Mouse (Mus musculus) stomach, postnatal 0 days (tissue): ENCODE measurements around the gene Fcho2. TPM values are rescaled to one million over a fixed set of nuclear protein-coding genes. Genes with fewer than 3 reads are reported as not detected.

ENCODE experiments used
- ATAC-seq: fragments of 200-750 bp; cut with Nextera tagmentation; 2 replicates; pipeline ENCODE4 v1.8.0; 2017; ENCODE audit not compliant: low FRiP score, low TSS enrichment
- DNase-seq: peaks from one replicate; pipeline ENCODE4 v3.0.0-alpha.2; 2016; ENCODE audit warnings: low spot score
- H3K27ac ChIP-seq: fragments of 300-500 bp; sonication (generic); replicated peaks from 2 replicates; pipeline ENCODE4 v1.5.1; 2014; ENCODE audit warnings: mild to moderate bottlenecking, control low read depth
- H3K27me3 ChIP-seq: fragments of 300-500 bp; sonication (generic); 2 replicates; pipeline ENCODE4 v1.6.1; 2014; ENCODE audit warnings: low read length; ENCODE audit not compliant: control insufficient read depth, insufficient read depth
- H3K36me3 ChIP-seq: fragments of 300-500 bp; sonication (generic); 2 replicates; pipeline ENCODE4 v1.6.1; 2014; ENCODE audit warnings: low read length, mixed read lengths; ENCODE audit not compliant: control insufficient read depth, insufficient read depth
- H3K4me1 ChIP-seq: fragments of 300-500 bp; sonication (generic); replicated peaks from 2 replicates; pipeline ENCODE4 v1.6.1; 2014; ENCODE audit warnings: antibody characterized with exemption; ENCODE audit not compliant: control insufficient read depth, insufficient read depth
- H3K4me2 ChIP-seq: fragments of 300-500 bp; sonication (generic); replicated peaks from 2 replicates; pipeline ENCODE4 v1.6.1; 2014; ENCODE audit warnings: low read depth, mild to moderate bottlenecking, control low read depth, moderate library complexity
- H3K4me3 ChIP-seq: fragments of 300-500 bp; sonication (generic); 2 replicates; pipeline ENCODE4 v1.5.1; 2014; ENCODE audit warnings: low read depth, low read length, control low read depth
- H3K9ac ChIP-seq: fragments of 300-500 bp; sonication (generic); 2 replicates; pipeline ENCODE4 v1.6.1; 2014; ENCODE audit warnings: mild to moderate bottlenecking, low read length, control low read depth, mixed read lengths
- H3K9me3 ChIP-seq: fragments of 300-500 bp; sonication (generic); 2 replicates; pipeline ENCODE4 v1.6.1; 2016; ENCODE audit warnings: low read length; ENCODE audit not compliant: control insufficient read depth
- CTCF ChIP-seq: IDR thresholded peaks from 2 replicates; pipeline ENCODE4 v1.5.1; 2016; ENCODE audit warnings: antibody characterized with exemption, low read depth, mild to moderate bottlenecking, moderate library complexity
- EP300 ChIP-seq: optimal IDR thresholded peaks from 2 replicates; pipeline ENCODE3; 2016; ENCODE audit warnings: antibody characterized with exemption
- WGBS: fragments of 180-500 bp; shearing (Covaris S2); extraction: QIAGEN DNeasy Blood & Tissue Kit; methylation state at CpG from one replicate; pipeline ENCODE4 v1.1.7; 2014; 5-methylcytosine and 5-hydroxymethylcytosine counted together
- polyA plus RNA-seq: library from polyadenylated mRNA; unstranded; fragments of >200 nt; fragmentation: Nextera tagmentation; extraction: Ambion mirVana; gene quantifications from 2 replicates; pipeline ENCODE4 v1.2.1, GENCODE M21; 2015

Fcho2 gene
- polyA plus RNA-seq, 1 experiment from 2014 or later: 21.9 TPM

DNA sequence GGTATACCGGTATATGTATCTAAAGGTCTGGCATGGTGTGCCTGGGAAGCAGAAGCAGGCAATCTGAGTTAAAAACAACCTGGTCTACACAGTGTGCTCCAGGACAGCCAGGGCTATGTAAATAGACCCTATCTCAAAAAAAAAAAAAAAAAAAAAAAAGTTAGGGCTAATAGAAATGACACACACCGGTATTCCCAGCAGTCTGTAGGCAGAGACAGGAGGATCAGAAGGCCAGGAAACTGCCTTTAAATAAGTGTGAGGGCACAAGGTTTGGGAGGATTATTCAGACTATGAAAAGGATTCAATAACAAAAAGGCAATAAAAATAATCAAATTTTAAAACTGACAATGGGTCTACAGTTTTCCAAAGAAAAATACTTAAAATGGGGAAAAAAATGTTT lies 2.1 kb downstream of the Fcho2 start:
- Histone ChIP-seq H3K9ac (no peak overlapping the region), H3K4me1 (no peaks in the 10 kb centered on the region), H3K36me3 (no peaks in the 10 kb centered on the region), H3K4me2 (peak overlapping the region; percentile 56; the same call in 1 of the 2 replicates), H3K27ac (no peak overlapping the region), H3K27me3 (no peaks in the 10 kb centered on the region), H3K9me3 (no peaks in the 10 kb centered on the region), H3K4me3 (no peak overlapping the region; the same call in 1 of the 2 replicates)
- 49% methylated on average over 2 of the region's 2 CpGs for WGBS
- DNase-seq: no peak
- no peak for ATAC-seq
- TF ChIP-seq EP300 (no peak), CTCF (no peak)

DNA sequence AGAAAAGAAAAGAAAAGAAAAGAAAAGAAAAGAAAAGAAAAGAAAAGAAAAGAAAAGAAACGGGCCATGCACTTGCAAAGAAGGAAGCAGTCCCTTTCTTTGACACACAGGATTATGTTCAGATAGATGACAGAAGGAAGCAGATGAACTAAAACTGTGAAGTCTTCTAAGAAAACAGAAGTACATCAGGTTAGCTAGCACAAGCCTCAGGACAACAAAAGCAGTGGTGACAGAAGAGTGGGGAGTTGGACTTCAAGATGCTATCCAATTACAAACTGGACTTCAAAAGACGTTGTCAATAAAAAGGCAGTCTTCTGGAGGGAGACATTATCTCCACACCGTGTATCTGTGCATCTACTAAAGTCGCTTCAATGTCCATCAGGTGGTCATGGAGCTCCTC lies 3.0 kb downstream of the Fcho2 start:
- Histone ChIP-seq H3K4me1 (no peaks in the 10 kb centered on the region), H3K9me3 (no peaks in the 10 kb centered on the region), H3K4me3 (no peak overlapping the region), H3K4me2 (no peak overlapping the region), H3K27ac (no peak overlapping the region), H3K27me3 (no peaks in the 10 kb centered on the region), H3K9ac (no peak overlapping the region), H3K36me3 (no peaks in the 10 kb centered on the region)
- no peak for DNase-seq
- TF ChIP-seq CTCF: no peak
- no peak for TF ChIP-seq EP300
- WGBS: 74% methylated on average over 4 of the region's 4 CpGs
- ATAC-seq: no peak

DNA sequence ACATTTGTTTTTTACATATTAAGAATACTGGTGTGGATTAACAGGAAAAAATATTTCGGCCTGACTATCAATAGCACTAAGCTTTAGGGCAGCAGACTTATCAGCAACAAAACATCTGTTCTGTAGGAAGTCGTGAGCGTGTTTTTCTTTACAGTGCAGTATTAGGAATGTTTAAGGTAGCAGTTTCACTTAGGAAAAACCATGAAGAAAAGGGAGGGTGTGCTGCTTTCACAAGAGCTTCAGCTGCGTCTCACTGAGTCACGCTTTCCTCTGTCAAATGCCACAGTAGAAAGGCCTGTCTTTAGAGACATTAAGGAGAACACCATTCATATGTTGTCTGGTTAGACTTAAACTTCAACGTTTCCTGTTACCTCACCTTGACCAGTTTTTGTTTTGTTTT lies 5.1 kb downstream of the Fcho2 start:
- no peak for DNase-seq

GRCm38 (mm10) chr13:98809087-98809486 lies 6.2 kb downstream of the Fcho2 start:
- H3K9ac ChIP-seq: no peak overlapping the region
- H3K9me3 ChIP-seq: no peaks in the 10 kb centered on the region
- ATAC-seq (no peak), DNase-seq (no peak)
- 80% methylated on average over 1 of the region's 1 CpGs for WGBS
- no peaks in the 10 kb centered on the region for H3K27me3 ChIP-seq
- H3K27ac ChIP-seq: no peak overlapping the region
- H3K36me3 ChIP-seq: no peaks in the 10 kb centered on the region
- H3K4me2 ChIP-seq: no peak overlapping the region
- no peak overlapping the region for H3K4me3 ChIP-seq
- H3K4me1 ChIP-seq: no peaks in the 10 kb centered on the region
- no peak for TF ChIP-seq EP300
- TF ChIP-seq CTCF: no peak

More for the DNA sequence above, 5.1 kb downstream of the Fcho2 start:
- Histone ChIP-seq H3K9me3 (no peaks in the 10 kb centered on the region), H3K4me3 (no peak overlapping the region), H3K27me3 (no peaks in the 10 kb centered on the region), H3K4me1 (no peaks in the 10 kb centered on the region), H3K27ac (peak overlapping the region; percentile 49), H3K36me3 (no peaks in the 10 kb centered on the region), H3K9ac (no peak overlapping the region), H3K4me2 (no peak overlapping the region)
- no peak for TF ChIP-seq EP300
- no peak for TF ChIP-seq CTCF
- WGBS: 31% methylated on average over 6 of the region's 6 CpGs
- ATAC-seq: no peak

GRCm38 (mm10) chr13:98804480-98804879 lies 10.8 kb downstream of the Fcho2 start:
- no peak for ATAC-seq
- 89% methylated on average over 1 of the region's 1 CpGs for WGBS
- Histone ChIP-seq H3K9ac (no peak overlapping the region), H3K9me3 (no peaks in the 10 kb centered on the region), H3K4me1 (no peaks in the 10 kb centered on the region), H3K27ac (no peak overlapping the region), H3K27me3 (no peaks in the 10 kb centered on the region), H3K4me3 (no peak overlapping the region), H3K36me3 (peaks cover 10% of the 10 kb centered on the region), H3K4me2 (no peak overlapping the region)
- TF ChIP-seq EP300 (no peak), CTCF (no peak)
- no peak for DNase-seq

GRCm38 (mm10) chr13:98803699-98804098 lies 11.6 kb downstream of the Fcho2 start:
- H3K36me3 ChIP-seq: peaks cover 10% of the 10 kb centered on the region
- H3K27ac ChIP-seq: no peak overlapping the region
- no peak overlapping the region for H3K4me2 ChIP-seq
- H3K27me3 ChIP-seq: no peaks in the 10 kb centered on the region
- H3K4me1 ChIP-seq: no peaks in the 10 kb centered on the region
- 69% methylated on average over 4 of the region's 4 CpGs for WGBS
- TF ChIP-seq EP300: no peak
- no peak for TF ChIP-seq CTCF
- ATAC-seq: no peak
- H3K4me3 ChIP-seq: no peak overlapping the region
- DNase-seq: no peak
- H3K9ac ChIP-seq: no peak overlapping the region
- no peaks in the 10 kb centered on the region for H3K9me3 ChIP-seq
